Mouse (Mus musculus): Measurements from ENCODE around the gene Rfx2.

DNA sequence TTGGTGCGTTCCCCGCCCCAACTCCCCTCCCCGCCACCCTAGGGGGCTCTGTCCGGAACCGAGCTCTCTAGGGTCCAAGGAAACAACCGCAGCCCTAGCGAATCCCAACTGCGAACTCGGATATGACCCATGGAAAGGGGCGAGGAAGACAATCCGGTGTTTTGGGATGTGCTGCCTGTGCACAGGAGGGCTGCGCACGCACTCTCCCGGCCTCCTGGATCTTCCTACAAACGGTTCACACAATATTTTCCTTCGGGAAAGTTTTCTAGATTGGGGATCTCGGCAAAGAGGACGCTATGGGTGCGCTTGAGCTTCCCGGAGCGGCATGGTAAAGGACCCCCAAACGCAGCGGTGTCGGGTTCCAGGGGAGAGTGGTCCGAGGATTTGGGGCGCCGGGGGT is 1.0 kb downstream of the Rfx2 start:
- TF ChIP-seq USF1 (IDR thresholded peaks at IDR 0.05; ENCODE audit: low read depth) (no peak), MAX (IDR thresholded peaks at IDR 0.05; ENCODE audit: low read depth) (no peak), POLR2AphosphoS2 (IDR thresholded peaks at IDR 0.05; ENCODE audit: insufficient read length, low read depth) (no peak)

Measured in myocyte (in vitro differentiated cells).